Mouse (Mus musculus) embryonic fibroblast, embryonic 13.5 days (primary cell): ENCODE data around the gene Actn4. TPM values are rescaled to one million over a fixed set of nuclear protein-coding genes. Genes with fewer than 3 reads are reported as not detected.
A peak's percentile ranks its signal among the peaks of the same experiment; 100 is the strongest.
"Not testable (repeated sequence)": the region's sequence is repeated elsewhere in the genome, so short reads cannot be mapped to it uniquely, and the experiment has no call there.

ENCODE experiments used
- H3K27ac ChIP-seq: 2 replicates; pipeline ENCODE4 v1.5.1; 2012; ENCODE audit warnings: low read length, control low read depth, inconsistent platforms; ENCODE audit not compliant: insufficient read depth
- H3K4me1 ChIP-seq: 2 replicates; pipeline ENCODE4 v1.6.1; 2011; ENCODE audit warnings: low read length; ENCODE audit not compliant: control insufficient read depth, insufficient read depth
- H3K4me3 ChIP-seq: 2 replicates; pipeline ENCODE4 v1.5.1; 2011; ENCODE audit warnings: mild to moderate bottlenecking, control low read depth, low read length; ENCODE audit not compliant: insufficient read depth
- CTCF ChIP-seq: IDR thresholded peaks from 2 replicates; pipeline ENCODE4 v1.5.1; 2011; ENCODE audit warnings: mild to moderate bottlenecking, control low read depth, low read length, moderate library complexity, borderline replicate concordance; ENCODE audit not compliant: insufficient read depth
- POLR2A ChIP-seq: IDR thresholded peaks from 2 replicates; pipeline ENCODE4 v1.6.1; 2011; ENCODE audit warnings: low read depth, mild to moderate bottlenecking, control low read depth, low read length, moderate library complexity
- polyA plus RNA-seq: library from polyadenylated mRNA; stranded (reverse); fragments of >200 nt; gene quantifications from 2 replicates; pipeline ENCODE4 v1.2.4, GENCODE M21; 2011; ENCODE audit warnings: low read depth; ENCODE audit not compliant: missing spikeins, insufficient read length

Actn4 gene
- polyA plus RNA-seq, 1 experiment, result 446 TPM

DNA sequence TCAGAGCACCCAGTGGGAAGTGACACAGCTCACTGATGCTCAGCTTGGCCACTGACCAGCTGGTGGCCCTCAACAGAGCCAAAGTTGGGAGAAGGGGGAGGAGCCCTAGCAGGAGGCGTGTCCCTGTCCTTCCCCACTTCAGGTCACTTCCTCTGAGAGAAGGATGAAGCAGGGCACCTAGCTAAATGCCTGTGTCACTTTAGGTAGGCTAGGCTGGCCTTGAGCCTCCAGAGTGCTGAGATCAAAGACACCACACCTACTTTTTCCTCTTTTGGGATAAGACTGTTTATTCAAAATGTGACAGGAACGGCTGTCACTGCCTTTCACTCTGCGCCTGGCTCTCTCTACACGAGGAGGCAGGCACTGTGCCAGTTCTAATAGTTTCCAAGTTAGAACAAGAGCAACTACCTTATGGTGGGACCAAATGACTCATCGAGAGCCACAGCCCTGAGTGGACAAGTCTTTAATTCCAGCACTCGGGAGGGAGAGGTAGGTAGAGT lies 9.7 kb upstream of the Actn4 start:
- peak overlapping the region; percentile 29; the same call in 1 of the 2 replicates for H3K27ac ChIP-seq
- no peak overlapping the region for H3K4me3 ChIP-seq
- H3K4me1 ChIP-seq, result peaks cover 11% of the 10 kb centered on the region
- TF ChIP-seq CTCF, result no peak
- no peak for TF ChIP-seq POLR2A

DNA sequence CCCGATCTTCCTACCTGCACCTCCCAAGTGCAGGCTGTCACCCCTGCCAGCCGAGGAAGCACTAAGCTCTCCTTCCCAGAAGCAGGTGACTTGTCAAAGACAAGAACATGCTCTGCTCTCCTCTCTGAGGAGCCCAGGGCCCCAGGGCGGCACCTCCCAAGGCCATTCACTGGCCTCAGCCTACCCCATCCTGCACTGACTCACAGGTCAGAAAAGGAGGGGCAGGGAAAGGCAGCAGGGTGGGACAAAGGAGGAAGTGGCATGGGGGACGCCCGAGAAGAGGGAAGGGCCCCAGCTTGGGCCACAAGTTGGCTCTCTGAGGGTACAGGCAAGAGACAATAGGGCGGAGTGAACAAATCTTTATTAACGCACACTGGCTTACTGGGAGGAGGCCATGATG lies 8.9 kb upstream of the Actn4 start:
- H3K4me1 ChIP-seq, result peaks cover 11% of the 10 kb centered on the region
- no peak for TF ChIP-seq CTCF
- no peak for TF ChIP-seq POLR2A
- H3K27ac ChIP-seq, result no peak overlapping the region
- H3K4me3 ChIP-seq, result no peak overlapping the region

DNA sequence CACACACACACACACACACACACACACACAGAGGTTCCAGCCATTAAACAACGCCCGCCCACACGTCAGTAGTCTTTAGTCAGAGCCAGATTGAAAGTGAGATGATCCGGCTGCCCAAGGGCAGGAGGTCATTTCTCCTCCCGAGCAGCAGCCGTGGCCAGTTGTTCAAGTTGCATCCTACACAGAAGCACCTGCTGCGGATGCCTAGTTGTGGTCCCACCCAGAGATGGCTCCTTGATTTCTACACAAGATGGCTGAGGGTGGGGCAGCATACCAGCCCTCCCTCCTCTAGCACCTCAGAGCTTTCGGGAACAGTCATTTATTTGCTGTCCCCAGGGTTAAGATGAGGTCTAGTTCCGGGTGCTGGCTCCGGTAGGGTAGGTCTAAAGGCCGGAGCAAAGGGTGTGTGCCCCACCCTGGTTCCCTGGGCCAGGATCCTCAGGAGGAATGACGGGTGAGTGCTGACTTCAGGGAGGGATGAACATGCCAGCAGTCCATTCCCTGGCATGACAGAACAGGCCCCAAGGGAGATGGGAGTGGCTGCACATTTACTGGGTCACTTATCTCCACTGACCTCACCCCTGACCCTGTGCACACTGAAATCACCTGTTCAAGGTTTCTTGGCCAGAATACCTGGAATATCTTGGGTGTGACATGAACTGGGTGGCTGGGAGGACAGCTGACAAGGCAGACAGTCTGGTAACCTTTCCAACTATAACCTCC lies 7.7 kb upstream of the Actn4 start:
- no peak overlapping the region for H3K4me3 ChIP-seq
- TF ChIP-seq POLR2A (no peak), CTCF (no peak)
- H3K4me1 ChIP-seq, result peaks cover 11% of the 10 kb centered on the region
- no peak overlapping the region for H3K27ac ChIP-seq

DNA sequence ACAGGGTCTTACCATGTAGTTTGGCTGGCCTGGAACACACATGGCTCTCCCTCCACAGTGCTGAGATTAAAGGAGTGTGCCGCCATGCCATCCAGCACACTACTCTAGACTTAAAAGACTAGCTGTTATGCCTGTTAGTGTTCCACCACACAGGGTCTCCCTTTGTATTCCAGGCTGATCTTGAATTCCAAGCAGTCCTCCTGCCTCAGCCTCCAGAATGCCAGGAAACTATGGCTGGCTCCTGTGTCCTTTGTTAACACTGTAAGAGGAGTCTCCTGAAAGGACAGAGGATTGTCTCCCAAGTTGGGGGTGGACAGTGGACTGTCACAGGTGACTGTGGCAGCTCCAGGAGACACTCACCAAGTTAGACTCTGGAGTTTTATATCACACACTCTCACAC lies 7.1 kb upstream of the Actn4 start:
- H3K4me3 ChIP-seq, result no peak overlapping the region
- peaks cover 11% of the 10 kb centered on the region for H3K4me1 ChIP-seq
- no peak overlapping the region for H3K27ac ChIP-seq
- no peak for TF ChIP-seq CTCF
- no peak; the same call in 1 of the 2 replicates for TF ChIP-seq POLR2A

DNA sequence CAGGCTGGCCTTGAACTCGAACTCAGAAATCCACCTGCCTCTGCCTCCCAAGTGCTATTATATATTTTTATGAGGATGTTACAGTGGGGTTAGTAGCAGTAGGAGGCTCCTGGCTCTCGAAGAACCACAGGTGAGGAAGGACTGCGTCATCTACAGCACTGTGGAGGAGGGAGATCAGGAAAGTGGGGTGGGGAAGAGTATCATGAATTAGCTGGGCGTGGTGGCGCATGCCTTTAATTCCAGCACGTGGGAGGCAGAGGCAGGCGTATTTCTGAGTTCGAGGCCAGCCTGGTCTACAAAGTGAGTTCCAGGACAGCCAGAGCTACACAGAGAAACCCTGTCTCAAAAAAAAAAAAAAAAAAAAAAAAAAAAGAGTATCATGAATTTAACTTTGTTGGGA lies 6.0 kb upstream of the Actn4 start:
- H3K4me3 ChIP-seq, H3K27ac ChIP-seq: not testable (repeated sequence)
- peaks cover 11% of the 10 kb centered on the region for H3K4me1 ChIP-seq

DNA sequence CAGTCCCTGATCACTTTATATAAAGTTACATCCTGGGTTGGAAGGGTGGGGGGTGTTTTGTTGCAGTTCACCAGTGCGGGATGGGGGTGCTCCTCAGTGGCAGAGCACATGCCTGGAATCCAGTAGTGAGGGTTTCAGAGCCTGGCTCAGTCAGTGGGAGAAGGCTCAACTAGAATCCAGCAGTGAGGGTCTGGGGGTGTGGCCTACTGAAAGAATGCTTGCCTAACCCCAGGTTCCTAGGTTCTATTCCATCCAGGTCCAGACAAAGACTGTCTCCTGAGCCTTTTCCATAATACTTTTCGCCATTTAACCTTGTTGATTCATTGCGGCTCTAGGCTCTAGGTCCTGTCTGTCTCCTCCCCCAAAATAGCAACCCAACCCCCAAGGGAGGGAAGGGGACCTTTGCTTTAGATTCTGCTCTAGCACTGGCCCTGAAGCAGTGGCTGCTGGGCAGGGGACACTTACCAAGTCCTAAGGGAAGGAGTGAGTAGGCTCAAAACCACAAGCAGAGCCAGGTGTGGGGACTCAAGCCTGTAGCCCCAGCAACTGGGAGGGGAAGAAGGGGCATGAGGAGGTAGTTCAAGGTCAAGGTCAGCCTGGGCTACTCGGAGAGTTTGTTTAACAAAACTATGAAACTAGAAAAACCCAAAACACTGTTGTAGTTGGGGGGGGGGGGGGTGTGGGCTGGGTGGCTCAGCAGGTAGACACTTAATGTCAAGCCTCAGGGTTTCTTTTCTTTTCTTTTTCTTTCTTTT lies 4.8 kb upstream of the Actn4 start:
- no peak overlapping the region for H3K27ac ChIP-seq
- peaks cover 6% of the 10 kb centered on the region; the same call in 1 of the 2 replicates for H3K4me1 ChIP-seq
- TF ChIP-seq POLR2A (no peak), CTCF (no peak)
- no peak overlapping the region for H3K4me3 ChIP-seq

- H3K27ac ChIP-seq, result no peak overlapping the region
- H3K4me3 ChIP-seq, result no peak overlapping the region
- H3K4me1 ChIP-seq, result no peaks in the 10 kb centered on the region
- TF ChIP-seq POLR2A (no peak), CTCF (no peak)
These were observed 4.0 kb upstream of the Actn4 start for GRCm38 (mm10) chr7:28966181-28966580.

DNA sequence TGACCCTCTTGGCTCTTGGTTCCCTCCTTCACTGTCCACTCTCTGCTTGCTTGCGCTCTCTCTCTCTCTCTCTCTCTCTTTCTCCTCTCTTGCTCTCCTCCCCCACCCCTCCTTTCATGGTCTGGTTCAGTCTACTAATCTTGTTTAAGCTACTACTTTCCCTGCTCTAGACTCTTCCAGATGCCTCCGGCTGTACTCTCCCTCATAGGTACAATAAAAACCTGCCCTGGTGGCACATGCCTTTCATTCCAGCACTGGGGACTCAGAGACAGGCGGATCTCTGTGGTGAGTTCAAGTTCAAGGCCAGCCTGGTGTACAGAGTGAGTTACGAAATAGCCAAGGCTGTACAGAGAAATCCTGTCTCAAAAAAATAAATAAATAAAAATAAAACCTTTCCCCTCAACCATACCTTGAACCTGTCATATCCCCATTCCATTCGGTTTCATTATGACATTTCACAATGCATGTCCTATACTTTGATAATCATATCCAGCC lies 3.3 kb upstream of the Actn4 start:
- TF ChIP-seq CTCF, result no peak
- TF ChIP-seq POLR2A, result no peak
- Histone ChIP-seq H3K4me1 (no peaks in the 10 kb centered on the region), H3K27ac (no peak overlapping the region), H3K4me3 (no peak overlapping the region)

DNA sequence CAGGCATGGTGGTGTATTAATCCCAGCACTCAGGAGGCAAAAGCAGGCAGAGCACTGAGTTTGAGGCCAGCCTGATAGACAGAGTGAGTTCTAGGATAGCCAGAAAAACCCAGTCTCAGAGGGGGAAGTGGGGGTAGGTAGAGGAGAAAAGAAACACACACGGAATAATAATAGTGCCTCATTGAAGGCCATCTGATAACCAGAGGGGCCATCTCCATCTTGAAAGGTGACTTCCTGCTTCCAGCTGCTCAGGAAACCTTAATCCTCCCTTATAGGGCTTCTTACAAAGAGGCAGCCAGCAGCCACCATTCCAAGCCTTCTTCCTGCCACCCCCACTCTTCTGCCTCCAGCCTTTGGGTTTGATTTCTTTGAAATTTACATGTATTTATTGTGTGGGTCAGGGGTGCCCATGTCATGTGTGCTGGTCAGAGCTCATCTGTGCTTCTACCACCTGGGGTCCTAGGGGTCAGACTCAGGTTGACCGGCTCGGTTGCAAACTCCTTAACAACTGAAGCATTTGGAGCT lies 1.3 kb upstream of the Actn4 start:
- peaks cover 7% of the 10 kb centered on the region; the same call in 1 of the 2 replicates for H3K4me1 ChIP-seq
- TF ChIP-seq POLR2A (no peak), CTCF (no peak)
- H3K4me3 ChIP-seq, result no peak overlapping the region
- no peak overlapping the region for H3K27ac ChIP-seq

- Histone ChIP-seq H3K27ac (peak overlapping the region; percentile 93), H3K4me1 (peaks cover 10% of the 10 kb centered on the region), H3K4me3 (peak overlapping the region; percentile 80)
- no peak for TF ChIP-seq POLR2A
- no peak for TF ChIP-seq CTCF
These were observed 585 bp downstream of the Actn4 start for GRCm38 (mm10) chr7:28961584-28961926.
